Mouse (Mus musculus) stomach, embryonic 14.5 days (tissue): ENCODE results near the gene Prr14. TPM values are rescaled to one million over a fixed set of nuclear protein-coding genes. Genes with fewer than 3 reads are reported as not detected.

ENCODE experiments used
- microRNA-seq: library from miRNA; unstranded; fragments of <30 nt; microRNA quantifications from one replicate; pipeline ENCODE4, GENCODE M21; 2016
- polyA plus RNA-seq: library from polyadenylated mRNA; unstranded; fragments of >200 nt; fragmentation: Nextera tagmentation; extraction: Ambion mirVana; gene quantifications from 2 replicates; pipeline ENCODE4 v1.2.1, GENCODE M21; 2014

Gene Prr14
- polyA plus RNA-seq, 1 experiment from 2014 or later, result 55.0 TPM

Small RNA genes lying within 50 kb of the gene (microRNA-seq; reads per million reads assigned to microRNA genes)
- gene Gm47278 (not detected), gene Mir7060 (not detected)

Other genes with a start within 250 kb of the Prr14 start
- gene Zfp553, start 226.6 kb upstream of the Prr14 start, polyA plus RNA-seq, result 22.9 and 24.4 TPM in 2 replicates
- gene Sept1, start 226.5 kb upstream of the Prr14 start, polyA plus RNA-seq, result 14.9 and 16.5 TPM in 2 replicates
- 54.9 and 55.2 TPM in 2 replicates for gene Zfp771, start 215.3 kb upstream of the Prr14 start, polyA plus RNA-seq
- 175 and 202 TPM in 2 replicates for gene Dctpp1, start 198.9 kb upstream of the Prr14 start, polyA plus RNA-seq
- gene Sephs2, start 185.6 kb upstream of the Prr14 start, polyA plus RNA-seq, result 97.3 and 114 TPM in 2 replicates
- gene Itgal, start 163.4 kb upstream of the Prr14 start, polyA plus RNA-seq, result 0.91 and 1.0 TPM in 2 replicates
- 4.6 and 4.7 TPM in 2 replicates for gene Zfp768, start 114.0 kb upstream of the Prr14 start, polyA plus RNA-seq
- 8.1 and 9.4 TPM in 2 replicates for gene Zfp747, start 83.6 kb upstream of the Prr14 start, polyA plus RNA-seq
- gene 9130019O22Rik, start 72.4 kb upstream of the Prr14 start, polyA plus RNA-seq, result 6.7 and 7.1 TPM in 2 replicates
- 8.0 and 9.7 TPM in 2 replicates for gene E430018J23Rik, start 66.0 kb upstream of the Prr14 start, polyA plus RNA-seq
- gene Zfp764, start 52.8 kb upstream of the Prr14 start, polyA plus RNA-seq, result 10.3 and 12.0 TPM in 2 replicates
- 25.0 and 26.3 TPM in 2 replicates for gene Zfp688, start 37.5 kb upstream of the Prr14 start, polyA plus RNA-seq
- gene Zfp689, start 10.5 kb upstream of the Prr14 start, polyA plus RNA-seq, result 7.9 and 9.1 TPM in 2 replicates
- 14.9 and 18.5 TPM in 2 replicates for gene Fbrs, start 19.6 kb downstream of the Prr14 start, polyA plus RNA-seq
- 60.5 and 65.2 TPM in 2 replicates for gene Srcap, start 52.4 kb downstream of the Prr14 start, polyA plus RNA-seq
- 20.8 and 22.1 TPM in 2 replicates for gene Gm42715, start 60.0 kb downstream of the Prr14 start, polyA plus RNA-seq
- 7.2 and 11.3 TPM in 2 replicates for gene Tmem265, start 101.8 kb downstream of the Prr14 start, polyA plus RNA-seq
- 46.4 and 47.4 TPM in 2 replicates for gene Phkg2, start 113.7 kb downstream of the Prr14 start, polyA plus RNA-seq
- gene Ccdc189, start 129.0 kb downstream of the Prr14 start, polyA plus RNA-seq, result 7.8 and 8.2 TPM in 2 replicates
- gene Rnf40, start 129.2 kb downstream of the Prr14 start, polyA plus RNA-seq, result 37.0 and 39.9 TPM in 2 replicates
- 16.0 and 17.2 TPM in 2 replicates for gene Zfp629, start 156.2 kb downstream of the Prr14 start, polyA plus RNA-seq
- 57.8 and 65.2 TPM in 2 replicates for gene Bcl7c, start 249.3 kb downstream of the Prr14 start, polyA plus RNA-seq